Mouse (Mus musculus): Measurements from ENCODE around the gene Ski.

DNA sequence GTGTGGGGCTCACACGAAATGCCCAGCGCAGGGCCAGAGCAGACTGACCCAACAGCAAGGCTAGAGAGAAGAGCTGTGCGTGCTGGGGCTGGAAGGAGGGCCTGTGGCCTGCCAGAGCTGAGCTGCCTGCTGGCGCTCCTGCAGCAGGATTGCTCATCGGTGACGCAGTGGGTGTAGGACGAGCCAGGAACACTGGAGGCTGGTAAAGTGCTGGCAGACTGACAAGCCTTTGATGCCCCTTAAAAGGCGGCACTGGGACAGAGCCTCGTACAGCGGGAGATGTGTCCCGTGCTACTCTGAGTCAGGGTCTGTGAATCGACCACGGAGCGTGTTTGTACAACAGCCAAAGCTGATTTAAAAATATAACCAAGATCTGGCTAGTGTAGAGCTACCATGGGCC, 92.4 kb downstream of the Ski start:
- TF ChIP-seq POLR2A (IDR thresholded peaks at IDR 0.05; ENCODE audit: borderline replicate concordance, extremely low read depth, insufficient read depth, insufficient read length, poor library complexity, severe bottlenecking) = no peak
- no peak for TF ChIP-seq CTCF (IDR thresholded peaks at IDR 0.05; ENCODE audit: borderline replicate concordance, extremely low read depth, insufficient read depth, insufficient read length)
